Mouse (Mus musculus) olfactory bulb, adult 2 months (tissue): ENCODE measurements around the gene Fbxl3.

Source experiments
- CTCF ChIP-seq: fragments of 200-500 bp; IDR thresholded peaks from 2 replicates; pipeline ENCODE4 v1.5.1; 2012; ENCODE audit warnings: low read depth, mild to moderate bottlenecking, low read length, moderate library complexity; ENCODE audit not compliant: insufficient read depth
- POLR2A ChIP-seq: fragments of 200-500 bp; IDR thresholded peaks from 2 replicates; pipeline ENCODE4 v1.6.1; 2012; ENCODE audit warnings: mild to moderate bottlenecking, low read depth, low read length, moderate library complexity; ENCODE audit not compliant: insufficient read depth

DNA sequence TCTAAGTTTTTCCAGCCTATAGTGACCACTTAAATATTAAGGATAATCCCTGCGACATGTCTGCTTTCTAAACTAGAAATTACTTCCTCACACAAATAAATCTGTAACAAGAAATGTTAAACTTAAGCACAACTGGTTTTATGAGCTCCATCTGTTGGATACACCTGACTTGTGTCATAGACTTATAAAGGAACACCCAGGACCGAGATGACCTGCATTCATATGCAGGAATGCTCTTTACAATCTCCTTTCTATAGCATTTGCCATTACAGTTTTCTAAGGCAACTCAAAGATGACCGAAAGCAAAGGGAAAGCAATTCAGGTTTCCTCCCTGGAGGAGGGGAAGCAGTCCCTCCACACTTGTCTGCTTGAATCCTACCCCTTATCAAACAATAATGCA is 6.1 kb downstream of the Fbxl3 start:
- TF ChIP-seq CTCF: no peak
- TF ChIP-seq POLR2A: no peak
